Mouse (Mus musculus): ENCODE results near the gene Ska2. TPM values are rescaled to one million over a fixed set of nuclear protein-coding genes. Genes with fewer than 3 reads are reported as not detected.

The Ska2 gene
- total and polyA plus RNA-seq, 3 experiments = 23.7 to 57.6 (median 39.3) TPM

DNA sequence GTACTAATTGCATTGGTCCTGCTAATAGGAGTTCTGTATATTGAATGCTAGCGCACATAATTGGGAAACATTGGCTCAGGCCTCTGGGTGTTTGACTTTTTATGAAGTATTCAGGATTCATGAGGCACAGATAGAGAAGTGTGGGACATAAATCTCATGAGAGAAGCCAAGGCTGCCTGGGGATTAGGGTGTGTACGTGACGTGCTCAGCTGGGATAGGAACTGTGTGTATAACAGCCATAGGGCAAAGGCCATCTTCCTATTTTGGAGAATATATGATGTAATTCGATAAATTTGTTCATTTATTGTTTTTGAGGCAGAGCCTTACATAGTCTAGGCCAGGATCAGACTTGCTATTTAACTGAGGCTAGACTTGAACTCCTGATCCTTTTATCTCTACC lies 53.7 kb downstream of the Ska2 start:
- in situ Hi-C loops (cut with MboI; ENCODE audit: low pct_ligation_motif_present, low pct_unique_long_range_greater_than_20kb, low sequenced_read_pairs) (no loop called here), dilution Hi-C loops (cut with MboI; ENCODE audit: extremely low pct_ligation_motif_present, extremely low pct_unique_long_range_greater_than_20kb, low sequenced_read_pairs) (no loop called here)
- H3K79me2 ChIP-seq (replicated peaks; ENCODE audit: control insufficient read depth, extremely low read depth, insufficient read depth, poor library complexity, severe bottlenecking) = no peaks in the 10 kb centered on the region
- H3K4me1 ChIP-seq (ENCODE audit: control insufficient read depth in 1 of 2, insufficient read depth in 2 of 2) = no peaks in the 10 kb centered on the region
- no peaks in the 10 kb centered on the region for H3K27me3 ChIP-seq (replicated peaks)
- no peak overlapping the region for H3K4me3 ChIP-seq (replicated peaks in 1 of 3; ENCODE audit: low read depth in 2 of 3, low read length in 2 of 3, poor library complexity in 1 of 3)
- H3K36me3 ChIP-seq (replicated peaks in 1 of 2; ENCODE audit: control insufficient read depth in 1 of 2, insufficient read depth in 1 of 2, low read length in 1 of 2) = peaks cover 19 to 68% of the 10 kb centered on the region in 2 experiments
- no peak overlapping the region for H3K27ac ChIP-seq (ENCODE audit: insufficient read depth, low read depth)
- no peak overlapping the region for H3K9ac ChIP-seq (ENCODE audit: insufficient read depth, low read depth)
- no peak for DNase-seq (ENCODE audit: extremely low read depth)
- H3K9me3 ChIP-seq (replicated peaks; ENCODE audit: low read length) = no peaks in the 10 kb centered on the region
- TF ChIP-seq JUN (IDR thresholded peaks at IDR 0.05; ENCODE audit: insufficient read depth, low read depth, low read length) = no peak
- TF ChIP-seq MAX (IDR thresholded peaks at IDR 0.05; ENCODE audit: low read length) = no peak
- no peak for TF ChIP-seq ZNF384 (IDR thresholded peaks at IDR 0.05; ENCODE audit: low read depth, low read length)
- no peak for TF ChIP-seq NELFE (IDR thresholded peaks at IDR 0.05; ENCODE audit: low read depth, low read length)
- no peak for TF ChIP-seq TCF12 (IDR thresholded peaks at IDR 0.05; ENCODE audit: low read depth, low read length)
- TF ChIP-seq ZMIZ1 (IDR thresholded peaks at IDR 0.05; ENCODE audit: low read depth, low read length) = no peak
- no peak for TF ChIP-seq POLR2A (IDR thresholded peaks at IDR 0.05; ENCODE audit: low read depth, low read length)
- TF ChIP-seq ZC3H11A (IDR thresholded peaks at IDR 0.05; ENCODE audit: low read depth, low read length) = no peak
- TF ChIP-seq POLR2AphosphoS2 (IDR thresholded peaks at IDR 0.05; ENCODE audit: low read depth, low read length) = no peak
- TF ChIP-seq TBP (conservative IDR thresholded peaks at IDR 0.05; ENCODE audit: low read depth, low read length) = no peak
- no peak for TF ChIP-seq MAZ (IDR thresholded peaks at IDR 0.05; ENCODE audit: low read depth, low read length)
- TF ChIP-seq UBTF (IDR thresholded peaks at IDR 0.05; ENCODE audit: low read depth, low read length) = no peak
- TF ChIP-seq KAT2A (IDR thresholded peaks at IDR 0.05; ENCODE audit: insufficient replicate concordance, low read length) = no peak
- TF ChIP-seq CTCF (conservative IDR thresholded peaks at IDR 0.05 in 1 of 2, IDR thresholded peaks at IDR 0.05 in 1 of 2; ENCODE audit: low read depth in 2 of 2, low read length in 2 of 2) = no peak
- TF ChIP-seq MXI1 (IDR thresholded peaks at IDR 0.05; ENCODE audit: low read depth, low read length) = no peak
- no peak for TF ChIP-seq ELF1 (IDR thresholded peaks at IDR 0.05; ENCODE audit: low read depth, low read length)
- TF ChIP-seq IRF4 (IDR thresholded peaks at IDR 0.05; ENCODE audit: low read depth, low read length) = no peak
- no peak for TF ChIP-seq E2F4 (IDR thresholded peaks at IDR 0.05; ENCODE audit: insufficient replicate concordance, low read depth, low read length)
- TF ChIP-seq SIN3A (IDR thresholded peaks at IDR 0.05; ENCODE audit: low read length) = no peak
- H3K4me2 ChIP-seq (ENCODE audit: insufficient read depth, low read depth, poor library complexity, severe bottlenecking) = no peak overlapping the region

DNA sequence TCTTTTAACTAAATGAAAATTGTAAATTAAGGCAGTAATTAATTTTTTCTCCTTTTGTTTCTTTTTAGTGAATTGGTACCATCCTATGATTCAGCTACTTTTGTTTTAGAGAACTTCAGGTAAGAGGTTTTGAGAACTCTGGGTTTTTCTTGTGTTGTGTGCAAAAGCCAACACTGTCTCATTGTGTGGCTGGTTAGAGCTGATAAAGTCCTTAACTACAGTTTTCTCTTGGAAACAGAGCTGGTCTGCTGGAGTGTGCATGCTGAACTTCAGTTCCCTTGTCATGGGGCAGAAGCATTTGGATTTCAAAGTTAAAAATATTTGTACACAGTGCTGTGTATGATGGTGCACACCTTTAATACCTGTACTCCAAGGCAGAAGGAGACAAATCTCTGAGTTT lies 54.7 kb downstream of the Ska2 start:
- no peak overlapping the region for H3K9ac ChIP-seq (ENCODE audit: insufficient read depth, low read depth)
- H3K4me1 ChIP-seq (ENCODE audit: control insufficient read depth in 1 of 2, insufficient read depth in 2 of 2) = no peaks in the 10 kb centered on the region
- TF ChIP-seq RCOR1 (conservative IDR thresholded peaks at IDR 0.05; ENCODE audit: low read depth, low read length) (no peak), MXI1 (IDR thresholded peaks at IDR 0.05; ENCODE audit: low read depth, low read length) (no peak), MAX (IDR thresholded peaks at IDR 0.05; ENCODE audit: low read length) (no peak), PAX5 (IDR thresholded peaks at IDR 0.05; ENCODE audit: low read length) (no peak), USF2 (conservative IDR thresholded peaks at IDR 0.05; ENCODE audit: low read depth, low read length) (no peak), E2F4 (IDR thresholded peaks at IDR 0.05; ENCODE audit: insufficient replicate concordance, low read depth, low read length) (no peak), POLR2AphosphoS2 (IDR thresholded peaks at IDR 0.05; ENCODE audit: low read depth, low read length) (no peak), SMC3 (IDR thresholded peaks at IDR 0.05; ENCODE audit: low read depth, low read length) (no peak), USF1 (IDR thresholded peaks at IDR 0.05; ENCODE audit: low read depth, low read length) (no peak), TBP (conservative IDR thresholded peaks at IDR 0.05; ENCODE audit: low read depth, low read length) (no peak), RAD21 (IDR thresholded peaks at IDR 0.05; ENCODE audit: low read depth, low read length) (no peak), MAZ (IDR thresholded peaks at IDR 0.05; ENCODE audit: low read depth, low read length) (no peak), JUND (conservative IDR thresholded peaks at IDR 0.05; ENCODE audit: low read depth, low read length) (no peak), TCF12 (IDR thresholded peaks at IDR 0.05; ENCODE audit: low read depth, low read length) (no peak)
- peaks cover 23 to 72% of the 10 kb centered on the region in 2 experiments for H3K36me3 ChIP-seq (replicated peaks in 1 of 2; ENCODE audit: control insufficient read depth in 1 of 2, insufficient read depth in 1 of 2, low read length in 1 of 2)
- H3K79me2 ChIP-seq (replicated peaks; ENCODE audit: control insufficient read depth, extremely low read depth, insufficient read depth, poor library complexity, severe bottlenecking) = no peaks in the 10 kb centered on the region
- in situ Hi-C loops (cut with MboI; ENCODE audit: low pct_ligation_motif_present, low pct_unique_long_range_greater_than_20kb, low sequenced_read_pairs) (no loop called here), dilution Hi-C loops (cut with MboI; ENCODE audit: extremely low pct_ligation_motif_present, extremely low pct_unique_long_range_greater_than_20kb, low sequenced_read_pairs) (no loop called here)
- H3K4me3 ChIP-seq (replicated peaks in 1 of 3; ENCODE audit: low read depth in 2 of 3, low read length in 2 of 3, poor library complexity in 1 of 3) = no peak overlapping the region
- no peak for DNase-seq (ENCODE audit: extremely low read depth)
- H3K27me3 ChIP-seq (replicated peaks) = no peaks in the 10 kb centered on the region
- H3K4me2 ChIP-seq (ENCODE audit: insufficient read depth, low read depth, poor library complexity, severe bottlenecking) = no peak overlapping the region
- H3K27ac ChIP-seq (ENCODE audit: insufficient read depth, low read depth) = no peak overlapping the region
- no peaks in the 10 kb centered on the region for H3K9me3 ChIP-seq (replicated peaks; ENCODE audit: low read length)
